10 mouse cellular contexts compared by ENCODE assay signal in genomic region chr13:97743229-97743988, GRCm38 (mm10). TPM values are rescaled to one million over a fixed set of nuclear protein-coding genes. Genes with fewer than 3 reads are reported as not detected.
DNase-seq lines count a peak whose midpoint lies in the region; ATAC-seq and TF ChIP-seq lines count a peak whose summit lies in the region.
"Had no signal": no experiment of that assay in that cellular context is flagged by ENCODE, and none has a peak within 500 bp of the region (broad histone marks: within the 10 kb centered on the region; RNA-seq: fewer than 3 reads in every experiment).

No protein-coding gene starts in this region.

- no peaks in the 10 kb centered on the region for H3K36me3 ChIP-seq in hindbrain, embryonic 11.5 days (ENCODE audit: control insufficient read depth, insufficient read depth, low read length)
- no peaks in the 10 kb centered on the region for H3K36me3 ChIP-seq in hindbrain, embryonic 14.5 days (replicated peaks; ENCODE audit: control insufficient read depth, insufficient read depth)
- H3K36me3 ChIP-seq in liver, embryonic 14.5 days (replicated peaks; ENCODE audit: control insufficient read depth, insufficient read depth, low read depth) = no peaks in the 10 kb centered on the region
- H3K36me3 ChIP-seq in stomach, embryonic 16.5 days (ENCODE audit: control insufficient read depth, insufficient read depth, low read length) = no peaks in the 10 kb centered on the region
- H3K36me3 ChIP-seq in forebrain, embryonic 16.5 days (ENCODE audit: control insufficient read depth, insufficient read depth) = no peaks in the 10 kb centered on the region
- H3K36me3 ChIP-seq: heart, embryonic 13.5 days had no signal

- H3K4me1 ChIP-seq in hindbrain, embryonic 11.5 days (replicated peaks; ENCODE audit: control insufficient read depth, insufficient read depth, low read length) = peaks cover 10% of the 10 kb centered on the region
- peaks cover 28% of the 10 kb centered on the region for H3K4me1 ChIP-seq in hindbrain, embryonic 14.5 days (replicated peaks; ENCODE audit: control insufficient read depth, insufficient read depth, low read length)
- peaks cover 24 to 36% of the 10 kb centered on the region in 2 experiments for H3K4me1 ChIP-seq in liver, embryonic 14.5 days (replicated peaks; ENCODE audit: control insufficient read depth in 2 of 2, insufficient read depth in 2 of 2, low read length in 1 of 2)
- H3K4me1 ChIP-seq in stomach, embryonic 16.5 days (ENCODE audit: control insufficient read depth, insufficient read depth, low read length) = no peaks in the 10 kb centered on the region
- H3K4me1 ChIP-seq in forebrain, embryonic 16.5 days (replicated peaks; ENCODE audit: control insufficient read depth, insufficient read depth, low read length) = peaks cover 29% of the 10 kb centered on the region
- H3K4me1 ChIP-seq: heart, embryonic 13.5 days had no signal

- peak; percentile 53; the same call in 1 of the 2 replicates for ATAC-seq in hindbrain, embryonic 11.5 days (ENCODE audit: low FRiP score)
- ATAC-seq in hindbrain, embryonic 14.5 days (ENCODE audit: low FRiP score) = no peak
- ATAC-seq in liver, embryonic 14.5 days (ENCODE audit: insufficient read depth) = peak; percentile 94
- 0 out of 2 replicates have a peak, but pooled peaks have one; percentile 29 for ATAC-seq in stomach, embryonic 16.5 days (ENCODE audit: insufficient read depth, low FRiP score)
- ATAC-seq in forebrain, embryonic 16.5 days = no peak

- no peak overlapping the region for H3K27ac ChIP-seq in hindbrain, embryonic 11.5 days (ENCODE audit: low read depth, low read length)
- no peak overlapping the region for H3K27ac ChIP-seq in hindbrain, embryonic 14.5 days
- H3K27ac ChIP-seq in liver, embryonic 14.5 days = peak overlapping the region; percentile 91
- H3K27ac ChIP-seq in stomach, embryonic 16.5 days (ENCODE audit: low read length) = no peak overlapping the region
- H3K27ac ChIP-seq in forebrain, embryonic 16.5 days (ENCODE audit: low read length) = no peak overlapping the region
- H3K27ac ChIP-seq: heart, embryonic 13.5 days had no signal

- DNase-seq in hindbrain, embryonic 11.5 days (ENCODE audit: low spot score) = peak; percentile 19
- DNase-seq in hindbrain, embryonic 14.5 days (ENCODE audit: low spot score) = no peak
- DNase-seq in spleen, adult 12 weeks (ENCODE audit: low spot score) = peak; percentile 51
- no peak for DNase-seq in spleen, adult 18-20 months
- DNase-seq in liver, embryonic 14.5 days (ENCODE audit: low read depth in 3 of 3, low spot score in 3 of 3) = peak; percentile 82 to 89 (median 83)
- DNase-seq in cerebellum, adult 8-10 months = no peak
- DNase-seq: thymus, postnatal 36 days had no signal

- no peak for TF ChIP-seq CTCF in liver, embryonic 14.5 days (IDR thresholded peaks at IDR 0.05; ENCODE audit: low read depth)

- no peak overlapping the region for H3K9ac ChIP-seq in hindbrain, embryonic 11.5 days (ENCODE audit: low read depth, low read length)
- no peak overlapping the region for H3K9ac ChIP-seq in hindbrain, embryonic 14.5 days
- H3K9ac ChIP-seq in liver, embryonic 14.5 days (replicated peaks) = peak overlapping the region; percentile 69
- no peak overlapping the region for H3K9ac ChIP-seq in stomach, embryonic 16.5 days (ENCODE audit: low read length)
- no peak overlapping the region for H3K9ac ChIP-seq in forebrain, embryonic 16.5 days (replicated peaks; ENCODE audit: low read depth, low read length)
- H3K9ac ChIP-seq: heart, embryonic 13.5 days had no signal

- H3K9me3 ChIP-seq in hindbrain, embryonic 11.5 days (ENCODE audit: control insufficient read depth, low read length) = no peaks in the 10 kb centered on the region
- H3K9me3 ChIP-seq in hindbrain, embryonic 14.5 days (ENCODE audit: control insufficient read depth, low read length) = no peaks in the 10 kb centered on the region
- H3K9me3 ChIP-seq in liver, embryonic 14.5 days (ENCODE audit: control insufficient read depth, low read length) = no peaks in the 10 kb centered on the region
- no peaks in the 10 kb centered on the region for H3K9me3 ChIP-seq in stomach, embryonic 16.5 days (replicated peaks; ENCODE audit: control insufficient read depth, low read length)
- H3K9me3 ChIP-seq in forebrain, embryonic 16.5 days (ENCODE audit: control insufficient read depth, low read length) = no peaks in the 10 kb centered on the region
- H3K9me3 ChIP-seq: heart, embryonic 13.5 days had no signal

- TF ChIP-seq EP300 in liver, embryonic 14.5 days (IDR thresholded peaks at IDR 0.05; ENCODE audit: low read depth) = peak; percentile 98

- H3K4me3 ChIP-seq in hindbrain, embryonic 11.5 days (ENCODE audit: low read depth, low read length) = no peak overlapping the region
- no peak overlapping the region for H3K4me3 ChIP-seq in hindbrain, embryonic 14.5 days (replicated peaks; ENCODE audit: low read length)
- H3K4me3 ChIP-seq in liver, embryonic 14.5 days (ENCODE audit: insufficient read depth in 1 of 2, low read depth in 2 of 2, low read length in 2 of 2) = peak overlapping the region in 1 of 2 experiments; percentile 16; a peak in 1 of 4 replicates
- no peak overlapping the region for H3K4me3 ChIP-seq in stomach, embryonic 16.5 days (replicated peaks; ENCODE audit: low read length)
- no peak overlapping the region for H3K4me3 ChIP-seq in forebrain, embryonic 16.5 days (replicated peaks; ENCODE audit: low read length)
- H3K4me3 ChIP-seq: heart, embryonic 13.5 days had no signal

- 34% methylated on average over 3 of the region's 3 CpGs for WGBS in hindbrain, embryonic 11.5 days
- WGBS in hindbrain, embryonic 14.5 days = 29% methylated on average over 3 of the region's 3 CpGs
- WGBS in liver, embryonic 14.5 days (ENCODE audit: insufficient replicate concordance) = 10% methylated on average over 3 of the region's 3 CpGs
- WGBS in stomach, embryonic 16.5 days = 52% methylated on average over 3 of the region's 3 CpGs
- 58% methylated on average over 3 of the region's 3 CpGs for WGBS in forebrain, embryonic 16.5 days

- no peak overlapping the region for H3K4me2 ChIP-seq in hindbrain, embryonic 11.5 days (replicated peaks; ENCODE audit: low read depth, low read length)
- no peak overlapping the region for H3K4me2 ChIP-seq in hindbrain, embryonic 14.5 days (replicated peaks)
- peak overlapping the region; percentile 70 for H3K4me2 ChIP-seq in liver, embryonic 14.5 days (ENCODE audit: low read depth)
- no peak overlapping the region for H3K4me2 ChIP-seq in stomach, embryonic 16.5 days (ENCODE audit: low read depth, low read length)
- H3K4me2 ChIP-seq in forebrain, embryonic 16.5 days (ENCODE audit: low read length) = no peak overlapping the region
- H3K4me2 ChIP-seq: heart, embryonic 13.5 days had no signal

- H3K27me3 ChIP-seq in hindbrain, embryonic 11.5 days (ENCODE audit: control insufficient read depth, insufficient read depth, low read length) = no peaks in the 10 kb centered on the region
- no peaks in the 10 kb centered on the region for H3K27me3 ChIP-seq in hindbrain, embryonic 14.5 days (ENCODE audit: control insufficient read depth, insufficient read depth, low read length)
- no peaks in the 10 kb centered on the region for H3K27me3 ChIP-seq in liver, embryonic 14.5 days (ENCODE audit: control insufficient read depth, insufficient read depth, low read length)
- H3K27me3 ChIP-seq in stomach, embryonic 16.5 days (ENCODE audit: control insufficient read depth, insufficient read depth, low read length) = no peaks in the 10 kb centered on the region
- no peaks in the 10 kb centered on the region for H3K27me3 ChIP-seq in forebrain, embryonic 16.5 days (replicated peaks; ENCODE audit: control insufficient read depth, insufficient read depth, low read length)
- H3K27me3 ChIP-seq: heart, embryonic 13.5 days had no signal

RNA-seq across cellular contexts. Expression of gene Gm10260, which starts 17.0 kb away (rescaled TPM):
- polyA plus RNA-seq in hindbrain, embryonic 11.5 days (2014; fragmentation: Nextera tagmentation; extraction: Ambion mirVana) = 3.2 and 3.4 TPM in 2 replicates
- polyA plus RNA-seq in hindbrain, embryonic 14.5 days (2014; fragmentation: Nextera tagmentation; extraction: Ambion mirVana) = 2.2 and 2.9 TPM in 2 replicates
- polyA plus RNA-seq in liver, embryonic 14.5 days (2012; rRNA removed) = 3.7 and 29.6 TPM in 2 replicates
- 0.99 and 2.3 TPM in 2 replicates for polyA plus RNA-seq in liver, embryonic 14.5 days (2014; fragmentation: Nextera tagmentation; extraction: Ambion mirVana)
- 10.1 and 24.0 TPM in 2 replicates for polyA plus RNA-seq in stomach, embryonic 16.5 days (2015; fragmentation: Nextera tagmentation; extraction: Ambion mirVana)
- 3.3 and 4.2 TPM in 2 replicates for polyA plus RNA-seq in forebrain, embryonic 16.5 days (2015; fragmentation: Nextera tagmentation; extraction: Ambion mirVana)

Comparison
In these comparisons a context has a peak if more than half of its experiments do, and no peak if none do; other contexts are left out.
1. ATAC-seq: peak in hindbrain, embryonic 11.5 days (single experiment), liver, embryonic 14.5 days (single experiment) and stomach, embryonic 16.5 days (single experiment); none in hindbrain, embryonic 14.5 days (single experiment) and forebrain, embryonic 16.5 days (single experiment).
2. DNase-seq: peak in hindbrain, embryonic 11.5 days (single experiment), spleen, adult 12 weeks (single experiment) and liver, embryonic 14.5 days (3 of 3); none in hindbrain, embryonic 14.5 days (single experiment), spleen, adult 18-20 months (0 of 2) and cerebellum, adult 8-10 months (single experiment).